Comparison of ENCODE assay signal across 9 mouse cellular contexts in genomic region chr2:27412245-27412800, GRCm38 (mm10). TPM values are rescaled to one million over a fixed set of nuclear protein-coding genes. Genes with fewer than 3 reads are reported as not detected.
DNase-seq lines count a peak whose midpoint lies in the region; ATAC-seq lines count a peak whose summit lies in the region.
"Had no signal": no experiment of that assay in that cellular context is flagged by ENCODE, and none has a peak within 500 bp of the region (broad histone marks: within the 10 kb centered on the region; RNA-seq: fewer than 3 reads in every experiment).

No protein-coding gene starts in this region.

- H3K4me3 ChIP-seq in heart, embryonic 15.5 days: no peak overlapping the region
- no peak overlapping the region for H3K4me3 ChIP-seq in hindbrain, embryonic 13.5 days
- no peak overlapping the region for H3K4me3 ChIP-seq in midbrain, embryonic 11.5 days (ENCODE audit: low read depth, low read length)

- no peaks in the 10 kb centered on the region for H3K9me3 ChIP-seq in heart, embryonic 15.5 days (replicated peaks)
- no peaks in the 10 kb centered on the region for H3K9me3 ChIP-seq in hindbrain, embryonic 13.5 days
- no peaks in the 10 kb centered on the region for H3K9me3 ChIP-seq in midbrain, embryonic 11.5 days (ENCODE audit: control insufficient read depth, low read length)
- H3K9me3 ChIP-seq: G1E had no signal

- 42% methylated on average over 7 of the region's 7 CpGs for whole genome bisulfite sequencing in heart, embryonic 15.5 days
- WGBS in hindbrain, embryonic 13.5 days: 7% methylated on average over 7 of the region's 7 CpGs
- WGBS in midbrain, embryonic 11.5 days: 16% methylated on average over 7 of the region's 7 CpGs

- no peak for DNase-seq in heart, postnatal 36 days
- peak; percentile 36 for DNase-seq in R1 (ENCODE audit: low read depth, low spot score)
- DNase-seq in midbrain, embryonic 11.5 days (ENCODE audit: low spot score, missing footprints): no peak
- no peak for DNase-seq in urinary bladder, postnatal 10 days (ENCODE audit: low spot score)
- no peak for DNase-seq in right cerebral cortex, postnatal 14 days

- no peak overlapping the region for H3K9ac ChIP-seq in heart, embryonic 15.5 days
- H3K9ac ChIP-seq in hindbrain, embryonic 13.5 days: peak overlapping the region; percentile 40; the same call in 1 of the 2 replicates
- peak overlapping the region; percentile 21; the same call in 1 of the 2 replicates for H3K9ac ChIP-seq in midbrain, embryonic 11.5 days (ENCODE audit: low read length)

- H3K4me1 ChIP-seq in heart, embryonic 15.5 days (replicated peaks): peaks cover 64% of the 10 kb centered on the region
- H3K4me1 ChIP-seq in hindbrain, embryonic 13.5 days (replicated peaks): peaks cover 92% of the 10 kb centered on the region
- H3K4me1 ChIP-seq in midbrain, embryonic 11.5 days (ENCODE audit: control insufficient read depth, insufficient read depth, low read length): peaks cover 68% of the 10 kb centered on the region

- no peaks in the 10 kb centered on the region for H3K27me3 ChIP-seq in heart, embryonic 15.5 days
- no peaks in the 10 kb centered on the region for H3K27me3 ChIP-seq in hindbrain, embryonic 13.5 days
- no peaks in the 10 kb centered on the region for H3K27me3 ChIP-seq in midbrain, embryonic 11.5 days (ENCODE audit: control insufficient read depth, insufficient read depth, low read length)

- no peak for ATAC-seq in heart, embryonic 15.5 days (replicated peaks; ENCODE audit: insufficient number of reproducible peaks, insufficient read depth, low FRiP score, low read depth)
- ATAC-seq in hindbrain, embryonic 13.5 days (ENCODE audit: low FRiP score): no peak
- ATAC-seq in midbrain, embryonic 11.5 days (ENCODE audit: low FRiP score): no peak
- no peak for ATAC-seq in monocyte, adult 5-6 weeks (replicated peaks; ENCODE audit: insufficient number of reproducible peaks, low FRiP score, low TSS enrichment, poor library complexity, severe bottlenecking)

- intact Hi-C loops in heart, postnatal 36 days (cut with DNase I): no loop called here

- H3K27ac ChIP-seq in heart, embryonic 15.5 days: peak overlapping the region; percentile 45
- peak overlapping the region; percentile 87 for H3K27ac ChIP-seq in hindbrain, embryonic 13.5 days
- peak overlapping the region; percentile 68 for H3K27ac ChIP-seq in midbrain, embryonic 11.5 days (ENCODE audit: low read depth, low read length)

- 0 out of 2 replicates have a peak overlapping the region, but pooled peaks have one; percentile 10 for H3K4me2 ChIP-seq in heart, embryonic 15.5 days
- H3K4me2 ChIP-seq in hindbrain, embryonic 13.5 days: peak overlapping the region; percentile 13
- H3K4me2 ChIP-seq in midbrain, embryonic 11.5 days: peak overlapping the region; percentile 10; the same call in 1 of the 2 replicates

- no peaks in the 10 kb centered on the region for H3K36me3 ChIP-seq in heart, embryonic 15.5 days
- H3K36me3 ChIP-seq in hindbrain, embryonic 13.5 days: no peaks in the 10 kb centered on the region
- no peaks in the 10 kb centered on the region for H3K36me3 ChIP-seq in midbrain, embryonic 11.5 days (ENCODE audit: control insufficient read depth, insufficient read depth, low read length)
- H3K36me3 ChIP-seq: G1E had no signal

RNA-seq across cellular contexts. Expression of gene Vav2, which starts 14.5 kb away (rescaled TPM):
- 3.1 and 4.8 TPM in 2 replicates for polyA plus RNA-seq in heart, embryonic 15.5 days (2015; fragmentation: Nextera tagmentation; extraction: Ambion mirVana)
- total RNA-seq in heart, postnatal 36 days (2021): 10 to 100 TPM; 14.0 to 14.4 TPM
- 13.4 and 15.1 TPM in 2 replicates for polyA plus RNA-seq in hindbrain, embryonic 13.5 days (2015; fragmentation: Nextera tagmentation; extraction: Ambion mirVana)
- polyA plus RNA-seq in midbrain, embryonic 11.5 days (2014; fragmentation: Nextera tagmentation; extraction: Ambion mirVana): 13.7 and 15.0 TPM in 2 replicates
- 17.7 to 18.3 TPM (median 18.0 TPM) in 3 replicates for total RNA-seq in monocyte, adult 5-6 weeks (2017)

RNA-seq across cellular contexts. Expression of gene Brd3os, which starts 29.8 kb away (rescaled TPM):
- polyA plus RNA-seq in heart, embryonic 15.5 days (2015; fragmentation: Nextera tagmentation; extraction: Ambion mirVana): 3.0 and 4.8 TPM in 2 replicates
- total RNA-seq in heart, postnatal 36 days (2021): 1 to 10 TPM; 1.1 to 2.1 TPM
- 35.5 and 35.8 TPM in 2 replicates for polyA plus RNA-seq in hindbrain, embryonic 13.5 days (2015; fragmentation: Nextera tagmentation; extraction: Ambion mirVana)
- 15.1 and 16.3 TPM in 2 replicates for polyA plus RNA-seq in midbrain, embryonic 11.5 days (2014; fragmentation: Nextera tagmentation; extraction: Ambion mirVana)
- 2.2 TPM in 1 of 3 replicates, not detected in the others for total RNA-seq in monocyte, adult 5-6 weeks (2017)
